Mouse (Mus musculus) intestine, postnatal 0 days (tissue): Measurements from ENCODE around the gene Matn4. TPM values are rescaled to one million over a fixed set of nuclear protein-coding genes. Genes with fewer than 3 reads are reported as not detected.

ENCODE experiments used
- ATAC-seq: fragments of 200-750 bp; cut with Nextera tagmentation; 2 replicates; pipeline ENCODE4 v1.8.0; 2017; ENCODE audit warnings: mild to moderate bottlenecking, moderate TSS enrichment, moderate library complexity
- H3K27ac ChIP-seq: fragments of 300-500 bp; sonication (generic); 2 replicates; pipeline ENCODE4 v1.5.1; 2014; ENCODE audit warnings: mild to moderate bottlenecking, low read depth, low read length, moderate library complexity
- H3K27me3 ChIP-seq: fragments of 300-500 bp; sonication (generic); replicated peaks from 2 replicates; pipeline ENCODE4 v1.6.1; 2014; ENCODE audit warnings: low read length, mixed read lengths; ENCODE audit not compliant: control insufficient read depth, insufficient read depth
- H3K36me3 ChIP-seq: fragments of 300-500 bp; sonication (generic); 2 replicates; pipeline ENCODE4 v1.6.1; 2014; ENCODE audit warnings: mild to moderate bottlenecking, moderate library complexity; ENCODE audit not compliant: control insufficient read depth, insufficient read depth
- H3K4me1 ChIP-seq: fragments of 300-500 bp; sonication (generic); replicated peaks from 2 replicates; pipeline ENCODE4 v1.6.1; 2014; ENCODE audit warnings: antibody characterized with exemption, low read length, mixed read lengths; ENCODE audit not compliant: control insufficient read depth, insufficient read depth
- H3K4me2 ChIP-seq: fragments of 300-500 bp; sonication (generic); replicated peaks from 2 replicates; pipeline ENCODE4 v1.6.1; 2014; ENCODE audit warnings: low read depth, mild to moderate bottlenecking, moderate library complexity
- H3K4me3 ChIP-seq: fragments of 300-500 bp; sonication (generic); 2 replicates; pipeline ENCODE4 v1.5.1; 2014; ENCODE audit warnings: low read depth, low read length
- H3K9ac ChIP-seq: fragments of 300-500 bp; sonication (generic); 2 replicates; pipeline ENCODE4 v1.6.1; 2014; ENCODE audit warnings: mild to moderate bottlenecking, low read depth, low read length
- H3K9me3 ChIP-seq: fragments of 300-500 bp; sonication (generic); 2 replicates; pipeline ENCODE4 v1.6.1; 2016; ENCODE audit warnings: mixed run types; ENCODE audit not compliant: control insufficient read depth
- CTCF ChIP-seq: sonication (generic); IDR thresholded peaks from 2 replicates; pipeline ENCODE4 v1.5.1; 2016; ENCODE audit warnings: low read depth, mild to moderate bottlenecking, control low read depth, antibody characterized with exemption, moderate library complexity
- WGBS: fragments of 180-500 bp; shearing (Covaris S2); extraction: QIAGEN DNeasy Blood & Tissue Kit; methylation state at CpG from one replicate; pipeline ENCODE4 v1.1.7; 2014; 5-methylcytosine and 5-hydroxymethylcytosine counted together
- polyA plus RNA-seq: library from polyadenylated mRNA; unstranded; fragments of >200 nt; fragmentation: Nextera tagmentation; extraction: Ambion mirVana; gene quantifications from 2 replicates; pipeline ENCODE4 v1.2.1, GENCODE M21; 2015

Gene Matn4
- polyA plus RNA-seq, 1 experiment from 2014 or later = 2.4 TPM

- peak; percentile 22; the same call in 1 of the 2 replicates for ATAC-seq
- no peaks in the 10 kb centered on the region for H3K36me3 ChIP-seq
- WGBS = 30% methylated on average over 8 of the region's 8 CpGs
- peaks cover 26% of the 10 kb centered on the region for H3K4me1 ChIP-seq
- peak overlapping the region; percentile 20 for H3K4me3 ChIP-seq
- H3K4me2 ChIP-seq = peak overlapping the region; percentile 89
- H3K9me3 ChIP-seq = no peaks in the 10 kb centered on the region
- H3K27me3 ChIP-seq = no peaks in the 10 kb centered on the region
- peak; percentile 5; the same call in 1 of the 2 replicates for TF ChIP-seq CTCF
- H3K9ac ChIP-seq = no peak overlapping the region
- peak overlapping the region; percentile 95 for H3K27ac ChIP-seq
Measured at GRCm38 (mm10) chr2:164438257-164438656, 33.3 kb upstream of the Matn4 start.

GRCm38 (mm10) chr2:164437710-164438109 lies 32.8 kb upstream of the Matn4 start:
- Histone ChIP-seq H3K9me3 (no peaks in the 10 kb centered on the region), H3K9ac (no peak overlapping the region), H3K4me1 (peaks cover 29% of the 10 kb centered on the region), H3K4me3 (peak overlapping the region; percentile 20), H3K27me3 (no peaks in the 10 kb centered on the region), H3K27ac (peak overlapping the region; percentile 95), H3K4me2 (peak overlapping the region; percentile 89), H3K36me3 (no peaks in the 10 kb centered on the region)
- WGBS = 30% methylated on average over 6 of the region's 6 CpGs
- ATAC-seq = peak; percentile 79
- no peak for TF ChIP-seq CTCF

DNA sequence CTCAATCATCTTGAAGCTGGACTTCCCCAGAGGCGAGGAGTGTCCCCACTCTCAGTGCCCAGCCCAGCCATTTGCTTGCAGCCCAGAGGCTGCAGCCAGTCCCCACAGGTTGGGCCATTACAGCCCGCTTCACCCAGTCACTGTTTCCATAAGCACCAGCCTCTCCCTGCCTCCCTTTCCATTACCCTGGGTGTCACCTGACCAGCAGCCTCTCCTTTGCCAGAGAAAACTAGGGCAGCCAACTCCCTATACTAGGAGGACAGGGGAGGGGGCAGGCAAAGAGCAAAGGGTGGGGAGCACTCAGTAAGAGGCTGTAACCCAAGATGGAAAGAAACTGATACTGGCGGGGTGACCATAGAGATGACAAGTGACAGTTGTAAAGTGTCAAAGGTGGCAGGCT lies 32.0 kb upstream of the Matn4 start:
- 29% methylated on average over 3 of the region's 3 CpGs for WGBS
- Histone ChIP-seq H3K27me3 (no peaks in the 10 kb centered on the region), H3K4me3 (peak overlapping the region; percentile 16), H3K9me3 (no peaks in the 10 kb centered on the region), H3K4me2 (peak overlapping the region; percentile 89), H3K27ac (peak overlapping the region; percentile 95), H3K9ac (peak overlapping the region; percentile 23), H3K36me3 (no peaks in the 10 kb centered on the region), H3K4me1 (peaks cover 35% of the 10 kb centered on the region)
- ATAC-seq = peak; percentile 64
- TF ChIP-seq CTCF = no peak

GRCm38 (mm10) chr2:164436215-164436913 lies 31.4 kb upstream of the Matn4 start:
- no peak for ATAC-seq
- Histone ChIP-seq H3K4me3 (peak overlapping the region; percentile 16), H3K27ac (peak overlapping the region; percentile 95), H3K4me2 (peak overlapping the region; percentile 89), H3K9me3 (no peaks in the 10 kb centered on the region), H3K27me3 (no peaks in the 10 kb centered on the region), H3K36me3 (no peaks in the 10 kb centered on the region), H3K4me1 (peaks cover 41% of the 10 kb centered on the region), H3K9ac (peak overlapping the region; percentile 23)
- WGBS = 19% methylated on average over 8 of the region's 8 CpGs
- TF ChIP-seq CTCF = no peak

DNA sequence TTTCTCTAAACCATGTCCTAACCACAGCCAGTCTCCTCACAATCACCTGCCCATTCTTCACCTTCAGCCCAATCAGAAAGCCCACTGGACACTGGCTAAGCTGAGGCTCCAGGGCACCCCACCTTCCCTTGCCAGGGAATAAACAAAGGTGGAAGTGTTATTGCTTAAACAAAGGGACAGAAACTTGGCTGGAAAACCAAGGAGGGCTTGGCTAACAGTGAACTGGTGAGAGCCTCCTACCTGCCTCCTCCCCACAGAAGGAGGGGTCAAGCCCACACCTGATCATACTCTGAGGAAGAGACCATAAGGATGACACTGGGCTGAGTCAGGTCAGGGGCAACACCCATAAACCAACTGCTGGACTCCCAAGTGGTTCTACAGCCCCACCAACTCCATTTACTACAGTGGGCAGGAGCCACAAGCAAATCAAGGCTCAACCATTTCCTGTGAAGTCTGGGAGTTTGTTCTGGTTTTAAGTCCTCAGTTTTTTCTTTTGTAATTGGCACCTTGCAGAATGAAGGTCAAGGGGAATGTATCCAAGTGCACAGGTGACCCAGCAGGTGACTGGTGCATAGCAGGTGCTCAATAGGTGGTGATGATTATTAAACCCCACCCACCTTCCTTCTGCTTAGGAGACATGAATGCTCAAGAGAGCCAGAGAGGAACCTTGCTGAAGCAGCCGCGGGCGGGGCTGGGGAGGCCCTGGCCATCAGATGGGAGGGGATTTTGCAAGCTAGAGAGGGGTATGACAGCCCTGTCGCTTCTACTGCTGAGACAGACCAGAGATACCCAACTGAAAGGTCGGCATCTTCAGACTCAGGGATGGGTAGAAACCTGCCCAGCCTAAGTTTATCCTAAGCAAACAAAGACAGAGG lies 30.5 kb upstream of the Matn4 start:
- H3K4me3 ChIP-seq = no peak overlapping the region
- H3K27me3 ChIP-seq = no peaks in the 10 kb centered on the region
- peaks cover 47% of the 10 kb centered on the region for H3K4me1 ChIP-seq
- peak overlapping the region; percentile 89 for H3K4me2 ChIP-seq
- 11% methylated on average over 5 of the region's 5 CpGs for WGBS
- no peak for TF ChIP-seq CTCF
- no peaks in the 10 kb centered on the region; the same call in 1 of the 2 replicates for H3K36me3 ChIP-seq
- peak overlapping the region; percentile 95 for H3K27ac ChIP-seq
- no peak for ATAC-seq
- H3K9me3 ChIP-seq = no peaks in the 10 kb centered on the region
- 0 out of 2 replicates have a peak overlapping the region, but pooled peaks have one; percentile 23 for H3K9ac ChIP-seq

GRCm38 (mm10) chr2:164434681-164435080 lies 29.7 kb upstream of the Matn4 start:
- no peak for TF ChIP-seq CTCF

More at GRCm38 (mm10) chr2:164434681-164435080, 29.7 kb upstream of the Matn4 start:
- 0 out of 2 replicates have a peak overlapping the region, but pooled peaks have one; percentile 22 for H3K9ac ChIP-seq
- peak overlapping the region; percentile 95 for H3K27ac ChIP-seq
- WGBS = 27% methylated on average over 3 of the region's 3 CpGs
- H3K4me3 ChIP-seq = no peak overlapping the region
- no peaks in the 10 kb centered on the region for H3K9me3 ChIP-seq
- no peak for ATAC-seq
- H3K4me2 ChIP-seq = peak overlapping the region; percentile 60
- no peaks in the 10 kb centered on the region for H3K27me3 ChIP-seq
- peaks cover 8% of the 10 kb centered on the region for H3K36me3 ChIP-seq
- H3K4me1 ChIP-seq = peaks cover 49% of the 10 kb centered on the region
